Mouse (Mus musculus): ENCODE data around the gene Eif2ak3. TPM values are rescaled to one million over a fixed set of nuclear protein-coding genes. Genes with fewer than 3 reads are reported as not detected.

Gene Eif2ak3
- polyA plus RNA-seq, 1 experiment from 2014 or later, result 8.2 TPM

DNA sequence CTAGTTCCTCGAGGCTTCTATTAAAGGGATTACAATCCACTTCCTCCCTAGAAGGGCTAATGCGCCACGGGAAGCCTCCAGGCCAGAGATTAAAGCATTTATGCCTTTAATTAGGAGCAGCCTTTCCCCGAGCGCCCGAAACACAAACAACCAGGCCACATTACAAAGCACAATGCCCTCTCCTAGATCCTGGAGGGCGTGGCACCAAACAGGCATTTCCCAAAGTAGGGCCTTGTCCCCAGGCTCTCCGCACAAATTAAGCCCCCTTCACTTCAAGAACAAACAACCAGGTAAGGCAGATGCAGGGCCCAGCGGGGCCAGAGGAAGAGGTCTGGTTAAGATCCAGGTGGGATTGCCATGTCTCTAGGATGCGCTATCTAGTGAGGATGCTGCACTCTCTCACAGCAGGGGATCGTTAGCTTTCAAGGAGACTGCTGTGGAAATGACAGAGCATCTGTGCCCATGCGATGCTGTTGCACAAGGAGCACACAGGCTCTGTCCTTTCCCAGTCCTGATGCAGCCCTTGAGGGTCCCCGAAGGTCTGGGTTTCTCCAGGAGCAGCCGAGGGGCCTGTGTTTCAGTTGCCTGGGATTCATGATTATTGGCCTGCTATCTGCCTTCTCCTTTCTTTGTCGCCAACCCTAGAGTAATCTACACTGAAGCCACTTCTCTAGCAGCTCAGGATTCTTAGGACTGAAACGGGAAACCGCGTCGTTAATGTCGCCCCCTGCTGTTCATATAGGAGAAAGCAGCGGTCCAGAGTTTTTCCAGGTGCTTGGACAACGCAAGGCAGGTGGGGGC lies 77.2 kb downstream of the Eif2ak3 start:
- Histone ChIP-seq H3K27me3 (ENCODE audit: insufficient read depth, poor library complexity, severe bottlenecking) (0 out of 2 replicates have a peak, but pooled peaks cover 8% of the 10 kb centered on the region), H3K36me3 (no peaks in the 10 kb centered on the region), H3K4me3 (peak overlapping the region; percentile 42), H3K4me1 (peaks cover 7% of the 10 kb centered on the region), H3K27ac (no peak overlapping the region), H3K9me3 (no peaks in the 10 kb centered on the region)
- WGBS, result 5% methylated on average over 22 of the region's 22 CpGs
- DNase-seq (ENCODE audit: low spot score), result no peak

GRCm38 (mm10) chr6:70931801-70932200 lies 87.5 kb downstream of the Eif2ak3 start:
- Histone ChIP-seq H3K27me3 (ENCODE audit: insufficient read depth, poor library complexity, severe bottlenecking) (peaks cover 6% of the 10 kb centered on the region; the same call in 1 of the 2 replicates), H3K4me3 (no peak overlapping the region), H3K4me1 (no peaks in the 10 kb centered on the region), H3K9me3 (no peaks in the 10 kb centered on the region), H3K36me3 (no peaks in the 10 kb centered on the region), H3K27ac (no peak overlapping the region)
- WGBS, result 84% methylated on average over 2 of the region's 2 CpGs
- DNase-seq (ENCODE audit: low spot score), result no peak

DNA sequence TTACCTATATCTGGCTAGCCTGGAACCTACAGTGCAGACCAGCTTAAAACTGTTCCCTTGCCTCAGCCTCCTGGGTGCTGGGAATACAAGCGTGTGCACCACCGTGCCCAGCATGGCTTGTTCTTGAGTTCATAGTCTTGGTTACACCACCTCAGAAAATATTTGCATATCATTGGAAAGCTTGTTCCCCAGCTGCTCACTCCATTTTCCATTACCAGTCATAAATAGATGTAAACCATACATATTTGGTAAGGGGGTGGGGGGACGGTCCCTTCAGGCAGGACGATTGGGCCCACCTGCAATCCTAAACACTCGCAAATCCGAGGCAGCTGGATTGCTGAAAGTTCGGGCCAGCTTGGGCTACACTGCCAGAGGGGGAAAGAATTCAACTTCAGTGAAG lies 109.0 kb downstream of the Eif2ak3 start:
- DNase-seq (ENCODE audit: low spot score), result no peak
- no peak overlapping the region for H3K4me3 ChIP-seq
- no peak overlapping the region for H3K27ac ChIP-seq
- peaks cover 53% of the 10 kb centered on the region for H3K27me3 ChIP-seq (ENCODE audit: insufficient read depth, poor library complexity, severe bottlenecking)
- no peaks in the 10 kb centered on the region for H3K36me3 ChIP-seq
- peaks cover 12% of the 10 kb centered on the region for H3K4me1 ChIP-seq
- no peaks in the 10 kb centered on the region for H3K9me3 ChIP-seq
- WGBS, result 71% methylated on average over 7 of the region's 7 CpGs

- Histone ChIP-seq H3K27me3 (ENCODE audit: insufficient read depth, poor library complexity, severe bottlenecking) (peaks cover 61% of the 10 kb centered on the region), H3K9me3 (no peaks in the 10 kb centered on the region), H3K27ac (no peak overlapping the region), H3K4me3 (no peak overlapping the region), H3K36me3 (no peaks in the 10 kb centered on the region), H3K4me1 (peaks cover 12% of the 10 kb centered on the region)
- 10% methylated on average over 6 of the region's 6 CpGs for WGBS
- DNase-seq (ENCODE audit: low spot score), result no peak
Observed at GRCm38 (mm10) chr6:70954040-70954439, 109.7 kb downstream of the Eif2ak3 start.

Other genes starting within 250 kb of the Eif2ak3 start
- gene Rpia, start 52.3 kb upstream of the Eif2ak3 start, polyA plus RNA-seq (2016; fragmentation: Nextera tagmentation; extraction: Ambion mirVana), result 1.2 and 1.6 TPM in 2 replicates
- gene Tex37, start 74.4 kb downstream of the Eif2ak3 start, polyA plus RNA-seq (2016; fragmentation: Nextera tagmentation; extraction: Ambion mirVana), result not detected in 2 replicates
- gene Foxi3, start 112.0 kb downstream of the Eif2ak3 start, polyA plus RNA-seq (2016; fragmentation: Nextera tagmentation; extraction: Ambion mirVana), result not detected in 2 replicates

Measured in heart, embryonic 10.5 days (tissue).